Mouse (Mus musculus) thymus, adult 2 months (tissue): Measurements from ENCODE around the gene Cd80.

Experiments used
- CTCF ChIP-seq: fragments of 200-500 bp; IDR thresholded peaks from 2 replicates; pipeline ENCODE4 v1.5.1; 2012; ENCODE audit warnings: mild to moderate bottlenecking, control low read depth, low read length, moderate library complexity, borderline replicate concordance; ENCODE audit not compliant: control insufficient read depth, poor library complexity, insufficient read depth; ENCODE audit errors: extremely low read depth
- POLR2A ChIP-seq: fragments of 200-500 bp; IDR thresholded peaks from 2 replicates; pipeline ENCODE4 v1.6.1; 2012; ENCODE audit warnings: mild to moderate bottlenecking, low read length, control low read depth, moderate library complexity; ENCODE audit not compliant: control insufficient read depth, poor library complexity, insufficient read depth; ENCODE audit errors: extremely low read depth

- TF ChIP-seq CTCF (no peak), POLR2A (no peak)
Observed at GRCm38 (mm10) chr16:38442216-38442615, 13.1 kb upstream of the Cd80 start.
